Mouse (Mus musculus) heart, adult 11 months (tissue): ENCODE results near the gene Rab44.
A peak's percentile ranks its signal among the peaks of the same experiment; 100 is the strongest.

Source experiments
- DNase-seq: peaks from one replicate; pipeline ENCODE4 v3.0.0; 2022

Rab44 gene

DNA sequence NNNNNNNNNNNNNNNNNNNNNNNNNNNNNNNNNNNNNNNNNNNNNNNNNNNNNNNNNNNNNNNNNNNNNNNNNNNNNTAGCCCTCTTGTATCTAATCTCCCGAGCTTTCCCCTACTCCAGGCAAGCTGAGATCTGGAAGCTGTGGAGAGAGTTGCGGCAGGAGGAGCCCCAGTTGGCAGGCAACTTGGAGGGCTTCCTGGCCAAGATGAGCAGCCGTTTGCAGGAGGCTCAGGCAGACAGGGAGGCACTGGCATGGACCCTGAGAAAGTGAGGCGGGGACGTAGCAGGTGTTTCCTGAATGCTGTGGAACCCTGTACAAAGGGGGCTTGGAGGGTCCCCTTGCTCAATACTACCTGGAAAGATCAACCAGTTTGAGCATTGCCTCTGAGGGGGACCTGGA lies 21.1 kb downstream of the Rab44 start:
- DNase-seq: peak; percentile 87

DNA sequence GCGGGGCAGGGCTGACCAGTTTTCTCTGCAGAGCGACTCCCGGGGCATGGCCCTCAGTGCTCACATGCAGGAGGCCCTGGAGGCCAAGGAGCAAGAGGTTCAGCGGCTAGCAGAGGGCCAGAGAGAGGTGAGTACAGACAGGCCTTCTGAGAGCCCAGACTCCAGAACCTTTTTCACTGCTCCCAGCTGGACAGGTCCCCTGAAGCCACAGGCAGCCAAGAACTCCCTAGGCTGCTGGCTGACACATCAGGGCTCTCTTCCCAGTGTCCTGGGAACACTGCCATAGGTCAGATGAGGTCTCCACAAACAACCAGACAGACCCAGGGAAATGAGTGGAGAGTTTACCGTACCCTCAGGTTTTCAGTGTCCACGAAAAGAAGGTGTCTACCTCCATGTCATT lies 22.3 kb downstream of the Rab44 start:
- DNase-seq: peak; percentile 99

DNA sequence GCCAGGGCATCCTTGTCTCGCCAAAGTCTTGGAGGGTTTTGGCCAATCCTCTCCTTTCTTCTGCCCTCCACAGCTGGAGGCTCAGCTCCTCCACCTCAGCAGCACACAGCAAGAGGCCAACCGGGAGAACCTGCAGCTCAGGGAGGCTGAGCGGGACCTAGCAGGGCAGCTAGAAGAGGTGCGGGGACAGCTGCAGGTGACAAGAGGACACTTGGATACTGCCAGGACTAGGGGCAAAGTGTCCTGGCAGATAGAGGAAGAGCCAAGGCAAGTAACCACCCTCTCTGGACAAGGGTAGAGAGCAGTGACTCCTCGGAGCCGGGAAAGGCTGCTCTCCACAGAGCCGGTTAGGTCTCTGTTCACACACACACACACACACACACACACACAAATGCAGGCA lies 24.0 kb downstream of the Rab44 start:
- peak; percentile 85 for DNase-seq

DNA sequence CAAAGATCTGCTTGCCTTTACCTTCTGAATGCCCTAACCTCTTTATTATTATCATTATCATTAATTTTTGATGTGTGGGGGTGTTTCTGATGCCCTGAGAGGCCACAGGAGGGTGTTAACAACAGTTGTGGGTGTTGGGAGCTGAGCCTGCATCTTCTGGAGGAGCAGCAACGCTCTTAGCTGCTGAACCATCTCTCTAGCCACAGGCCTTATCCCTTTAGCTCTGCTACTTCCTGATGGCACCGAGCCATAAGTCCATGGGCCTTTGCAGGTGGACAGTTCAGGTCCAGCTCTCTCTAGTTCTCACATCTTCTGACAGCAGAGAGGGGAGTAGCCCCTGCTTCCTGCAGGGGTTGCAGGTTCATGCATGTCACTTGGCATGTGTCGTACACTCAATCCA lies 27.6 kb downstream of the Rab44 start:
- no peak for DNase-seq

DNA sequence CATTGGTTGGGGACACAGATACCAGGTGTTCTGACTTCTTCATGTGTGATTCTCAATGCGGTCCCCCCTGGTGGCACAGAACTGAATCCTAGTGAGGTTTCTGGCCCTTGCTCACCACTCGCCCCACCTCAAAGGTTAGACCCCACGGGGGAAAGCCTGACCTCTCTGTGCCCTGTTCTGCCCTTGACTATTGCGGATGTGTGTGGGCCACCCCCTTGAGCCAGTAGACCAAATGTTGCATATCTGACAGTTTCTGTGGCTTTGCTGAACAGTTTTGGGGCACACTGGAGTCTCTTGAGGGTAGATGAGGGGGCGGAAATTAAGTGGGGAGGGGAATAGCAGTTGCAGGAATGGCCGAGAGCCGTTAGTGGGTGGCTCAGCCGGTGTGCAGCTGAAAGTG lies 29.3 kb downstream of the Rab44 start:
- DNase-seq: no peak

DNA sequence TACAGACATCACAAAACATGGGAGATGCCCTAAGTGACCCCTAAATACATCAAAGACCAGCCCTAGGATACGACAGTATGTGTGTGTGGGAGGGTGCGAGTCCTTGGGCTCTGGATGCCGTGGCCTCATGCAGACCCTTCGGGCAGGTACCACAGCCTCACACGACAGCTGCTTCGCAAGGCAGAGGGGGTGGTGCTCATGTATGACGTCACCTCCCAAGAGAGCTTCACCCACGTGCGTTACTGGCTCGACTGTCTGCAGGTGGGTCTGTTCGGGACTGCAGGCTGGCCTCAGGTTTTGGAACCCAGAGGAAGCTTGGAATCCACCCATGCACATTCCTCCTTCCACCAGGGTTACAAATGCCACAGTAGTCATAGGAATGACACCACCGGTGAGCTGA lies 31.2 kb downstream of the Rab44 start:
- DNase-seq: no peak

DNA sequence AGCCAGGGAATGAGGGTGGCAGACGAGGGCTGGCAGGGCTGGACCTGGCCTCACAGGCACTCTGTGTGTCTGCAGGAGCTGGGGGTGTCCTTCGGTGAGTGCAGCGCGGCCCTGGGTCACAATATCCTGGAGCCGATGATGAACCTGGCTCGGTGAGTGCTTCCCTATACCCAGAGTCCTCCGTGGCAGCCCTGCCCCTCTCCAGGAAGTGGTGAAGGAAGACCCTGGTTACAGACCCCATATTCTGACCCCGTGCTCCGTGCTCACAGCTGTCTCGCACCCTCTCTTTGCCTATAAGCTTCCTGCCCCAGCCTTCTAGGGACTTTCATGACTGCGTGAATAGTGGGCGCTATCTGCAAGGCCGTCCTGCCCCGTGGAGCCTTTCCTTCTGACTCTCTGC lies 33.3 kb downstream of the Rab44 start:
- DNase-seq: no peak

DNA sequence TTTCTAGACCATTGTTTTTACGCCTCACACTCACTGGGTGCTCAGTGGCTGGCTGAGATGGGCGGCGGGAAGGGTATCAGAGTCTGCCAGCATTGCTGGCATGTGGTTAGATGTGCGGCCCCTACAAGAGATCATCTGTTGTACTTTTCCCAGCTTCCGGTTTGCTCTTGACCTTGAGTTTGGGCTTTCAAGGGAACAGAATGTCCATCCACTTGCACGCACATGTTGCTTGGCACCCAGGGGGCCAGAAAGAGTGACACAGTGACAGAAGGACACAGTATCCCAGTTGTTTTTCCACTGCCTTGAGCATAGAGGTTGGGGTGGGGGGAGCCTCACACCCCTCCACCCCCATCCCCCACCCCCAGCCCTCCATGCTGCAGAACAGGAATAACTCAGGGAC lies 33.8 kb downstream of the Rab44 start:
- no peak for DNase-seq

DNA sequence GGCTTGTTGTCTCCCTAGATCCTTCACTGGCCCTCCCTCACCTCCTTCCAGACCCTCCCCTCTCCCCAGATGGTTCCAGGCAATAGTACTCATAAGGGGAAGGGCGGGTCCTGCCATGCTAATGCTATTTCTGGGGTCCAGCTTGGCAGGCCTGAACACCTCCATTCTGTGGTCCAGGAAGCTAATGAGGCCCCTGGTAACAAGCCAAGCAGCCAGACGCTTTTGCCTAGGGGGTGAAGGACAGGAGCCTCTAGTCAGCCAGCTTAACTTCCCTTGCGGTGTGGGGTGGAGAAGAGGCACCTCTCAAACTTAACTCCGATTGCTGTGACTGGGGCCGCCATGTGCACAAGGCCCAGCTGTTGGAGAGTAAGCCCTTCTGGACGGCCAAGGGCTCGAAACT lies 35.8 kb downstream of the Rab44 start:
- no peak for DNase-seq

DNA sequence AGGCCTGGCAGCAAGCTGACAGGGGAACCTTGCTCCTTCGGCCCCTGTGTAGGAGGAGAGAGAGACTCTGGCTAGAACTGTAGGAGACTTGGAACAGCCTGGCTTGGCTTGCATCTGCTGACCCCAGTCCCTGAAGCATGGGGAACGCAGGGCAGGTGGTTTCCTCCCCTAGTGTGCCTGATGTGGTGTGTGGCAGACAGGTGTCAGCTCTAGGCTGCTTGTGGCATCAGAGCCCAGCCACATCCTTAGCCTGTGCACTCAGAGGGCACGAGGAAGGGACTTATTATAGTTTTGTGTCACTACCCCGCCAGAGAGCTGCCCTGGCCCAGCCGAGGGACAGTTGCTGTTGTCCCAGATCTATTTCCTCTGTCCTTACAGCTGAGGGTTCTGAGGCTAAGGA lies 38.6 kb downstream of the Rab44 start:
- DNase-seq: no peak

DNA sequence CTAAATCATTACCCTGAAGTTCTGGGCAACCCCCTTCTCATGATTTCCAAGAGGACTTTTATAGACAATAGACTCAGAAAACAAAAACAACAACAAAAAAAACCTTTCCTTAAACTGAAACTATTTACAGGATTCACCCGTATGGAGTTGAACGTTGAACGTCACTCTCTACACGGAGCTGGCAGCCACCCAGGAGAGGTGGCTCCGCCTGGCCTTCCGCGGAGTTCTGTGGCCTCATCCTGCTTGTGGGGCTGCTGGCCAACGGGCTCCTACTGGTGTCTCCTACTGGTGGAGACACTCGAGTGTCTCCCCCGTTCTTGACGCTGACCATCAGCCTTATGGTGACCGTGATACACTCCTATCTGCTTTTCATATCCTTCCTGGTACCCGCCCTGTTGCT lies 40.3 kb downstream of the Rab44 start:
- no peak for DNase-seq

DNA sequence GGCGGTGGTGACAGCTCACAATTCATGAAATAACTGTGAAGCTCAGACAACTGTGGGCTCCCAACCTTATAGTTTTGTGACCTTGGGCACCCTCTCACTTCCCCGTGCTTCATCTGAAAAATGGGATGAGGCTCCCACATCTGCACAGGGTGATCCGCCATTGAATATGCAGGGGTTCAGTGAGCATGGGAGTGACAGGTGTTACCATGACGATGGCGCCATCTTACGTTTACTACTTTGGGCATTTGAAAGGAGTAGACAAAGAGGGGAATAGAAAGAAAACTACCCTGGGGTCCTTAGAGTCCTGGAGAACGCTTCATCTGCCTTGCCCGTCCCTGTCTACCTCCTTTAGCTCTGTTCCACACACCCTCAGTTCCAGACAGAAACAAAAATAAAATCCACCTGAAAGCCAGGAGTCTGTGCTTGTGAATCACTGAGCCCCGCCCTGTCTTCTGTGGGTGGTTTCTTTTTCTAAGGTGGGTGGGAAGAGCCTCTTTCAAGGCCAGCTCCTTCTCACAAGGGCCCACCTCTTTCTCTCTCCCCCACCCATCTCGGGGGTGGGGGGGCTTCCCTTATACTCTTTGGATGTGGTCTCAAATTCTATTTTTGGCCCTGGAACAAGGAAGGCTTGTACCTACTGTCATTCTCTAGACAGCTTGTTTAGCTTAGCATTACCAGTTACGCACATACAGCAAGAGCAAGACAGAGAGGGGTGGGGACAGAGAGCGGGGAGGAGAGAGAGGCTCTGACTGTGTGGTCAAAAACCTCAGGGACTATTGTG lies 41.6 kb downstream of the Rab44 start:
- DNase-seq: no peak

DNA sequence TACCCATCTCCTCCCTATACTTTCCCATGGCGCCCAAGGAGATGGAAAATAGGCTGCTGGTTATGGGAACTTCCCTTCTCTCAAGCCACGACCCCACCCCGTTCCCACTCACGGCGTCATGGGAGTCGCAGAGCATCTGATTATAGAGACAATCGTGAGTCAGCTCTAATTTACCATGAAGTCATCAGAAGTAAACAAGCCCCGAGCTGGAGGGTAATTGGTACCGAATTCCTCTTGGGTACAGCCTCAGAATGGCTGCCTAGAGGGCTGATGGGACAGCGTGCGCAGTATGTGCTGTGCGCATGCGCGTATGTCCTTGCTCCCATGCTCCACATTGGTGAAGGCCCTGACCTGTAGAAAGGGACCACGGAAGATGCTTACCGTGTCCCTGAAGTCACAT lies 42.5 kb downstream of the Rab44 start:
- no peak for DNase-seq

DNA sequence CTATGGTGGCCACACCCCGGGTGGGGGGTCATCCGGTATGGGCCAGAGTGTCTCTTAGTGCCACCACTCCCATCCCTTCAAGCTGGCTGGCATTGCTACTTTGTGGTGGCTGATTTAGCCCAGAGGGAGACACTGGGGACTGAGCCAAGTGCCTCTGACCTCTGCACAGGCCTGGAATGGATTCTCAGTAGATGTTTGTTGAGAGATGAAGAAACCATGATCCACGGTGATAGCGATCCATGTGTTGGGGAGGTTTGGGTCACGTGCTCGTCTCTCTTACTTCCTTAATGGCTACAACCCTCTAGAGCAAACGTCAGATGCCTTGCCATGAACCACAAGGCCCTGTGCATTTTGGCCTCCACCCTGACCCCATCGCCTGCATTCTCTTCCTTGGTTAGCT lies 42.9 kb downstream of the Rab44 start:
- no peak for DNase-seq

DNA sequence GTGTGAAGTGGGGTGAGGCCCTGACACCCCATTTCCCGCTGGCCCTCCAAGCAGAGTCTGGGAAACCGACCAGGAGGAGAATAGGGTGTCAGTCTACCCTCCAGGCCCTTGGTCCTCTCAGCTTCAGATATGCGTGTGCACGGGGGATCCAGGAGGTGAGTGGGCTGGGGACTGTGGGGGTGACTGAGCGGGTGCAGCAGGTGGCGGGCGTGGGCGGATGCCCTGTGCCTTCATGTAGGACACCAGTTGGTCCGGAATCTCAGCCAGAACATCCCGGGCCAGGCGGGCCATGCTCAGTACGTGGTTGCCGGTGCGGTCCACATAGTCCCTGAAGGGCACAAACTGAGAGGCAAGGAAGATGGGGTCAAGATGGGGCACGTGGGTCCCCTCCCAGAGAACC lies 45.0 kb downstream of the Rab44 start:
- peak; percentile 89 for DNase-seq

DNA sequence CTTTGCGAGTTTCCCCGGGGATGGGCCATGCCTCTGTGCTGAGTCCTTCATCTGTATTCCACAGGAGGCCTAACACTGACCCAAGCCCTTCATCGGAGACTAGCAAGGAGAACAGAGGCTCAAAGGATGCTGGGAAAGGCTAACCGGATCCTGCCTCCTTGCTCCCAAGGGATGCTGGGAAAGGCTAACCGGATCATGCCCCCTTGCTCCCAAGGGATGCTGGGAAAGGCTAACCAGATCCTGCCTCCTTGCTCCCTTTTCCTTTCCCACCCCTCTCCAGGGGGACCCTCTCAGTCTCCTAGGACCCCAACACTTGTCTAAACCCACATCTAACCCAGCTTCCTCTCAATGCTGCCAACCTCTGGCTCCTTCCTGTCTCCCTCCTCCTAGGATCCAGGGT lies 45.4 kb downstream of the Rab44 start:
- no peak for DNase-seq

DNA sequence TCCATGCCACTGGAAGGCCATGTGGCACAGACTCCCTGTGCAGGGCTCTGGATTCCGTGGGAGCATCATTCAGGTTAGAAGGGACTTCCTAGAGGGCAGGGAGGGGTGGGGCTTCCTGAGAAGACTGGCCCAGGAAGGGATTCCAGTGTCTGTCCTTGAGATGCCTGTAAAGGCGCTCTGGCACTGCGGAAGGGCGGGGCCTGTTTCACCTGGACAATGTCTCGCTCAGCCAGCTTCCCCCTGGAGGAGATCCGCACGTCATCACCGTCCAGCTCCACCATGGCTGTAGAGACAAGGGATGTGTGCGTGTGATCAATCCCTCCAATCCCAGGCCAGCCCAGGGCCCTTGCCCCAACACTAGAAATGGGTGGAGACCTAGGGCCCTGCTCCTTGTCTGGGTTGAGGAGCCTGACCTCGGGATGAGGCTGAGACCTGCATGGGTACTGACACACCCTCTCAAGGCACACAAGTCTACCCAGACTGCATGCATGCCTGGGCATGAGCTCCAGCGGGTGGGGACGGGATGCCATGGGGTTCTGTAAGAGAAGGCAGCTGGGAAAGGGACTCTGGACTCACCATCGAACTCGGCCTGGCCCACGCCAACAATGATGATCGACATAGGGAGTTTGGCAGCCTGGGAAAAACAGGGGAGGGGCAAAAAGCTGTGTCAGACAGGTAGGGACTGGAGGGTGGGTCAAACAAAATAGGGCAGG lies 46.0 kb downstream of the Rab44 start:
- no peak for DNase-seq

DNA sequence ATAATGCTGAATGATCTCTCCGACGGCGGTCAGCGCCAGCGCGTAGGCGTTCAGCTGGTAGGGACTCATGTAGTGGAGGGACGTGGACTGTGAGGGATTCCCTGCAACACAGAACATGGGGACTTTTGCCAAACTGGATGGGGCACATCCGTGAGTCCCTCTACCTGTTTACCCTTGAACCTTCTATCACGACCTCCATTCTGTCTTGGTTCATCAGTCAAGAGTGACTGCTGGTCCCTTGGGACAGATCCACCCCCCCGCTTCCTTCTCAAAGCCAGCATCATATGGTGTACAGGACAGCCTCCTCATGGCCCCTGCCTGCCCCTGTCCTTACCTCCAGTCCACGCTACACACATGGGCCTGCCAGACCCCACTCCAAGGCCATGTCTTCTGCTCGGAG lies 48.4 kb downstream of the Rab44 start:
- DNase-seq: no peak

DNA sequence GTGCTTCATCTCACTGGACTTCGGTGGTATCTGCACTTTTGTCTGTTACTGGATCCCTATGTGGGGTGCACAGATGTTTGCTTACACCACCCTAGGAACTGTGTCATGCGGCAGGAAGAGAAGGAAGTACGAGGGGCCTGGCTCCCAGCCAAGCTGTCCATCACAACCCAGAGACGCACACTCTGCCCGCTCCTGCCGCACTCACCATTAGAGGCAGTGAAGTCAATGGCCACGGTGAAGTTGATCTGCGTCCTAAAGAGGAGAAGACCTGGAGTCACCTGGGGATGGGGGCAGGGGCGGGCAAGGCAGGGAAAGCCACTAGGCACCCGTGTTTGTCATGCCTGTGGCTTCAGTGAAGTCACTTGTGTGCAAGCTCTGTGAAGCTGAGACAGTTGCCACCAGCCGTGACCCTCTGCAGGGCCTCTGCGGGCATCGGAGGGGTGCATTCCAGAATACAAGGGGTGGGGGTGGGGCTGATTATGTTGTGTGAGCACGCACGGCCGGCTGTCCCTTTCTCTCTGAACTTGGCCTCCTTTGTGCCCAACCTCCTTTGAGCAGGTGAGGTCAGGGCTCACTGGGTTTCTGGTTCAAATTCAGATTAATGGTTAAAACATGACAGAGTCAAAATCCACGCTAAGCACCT lies 50.6 kb downstream of the Rab44 start:
- DNase-seq: peak; percentile 94

DNA sequence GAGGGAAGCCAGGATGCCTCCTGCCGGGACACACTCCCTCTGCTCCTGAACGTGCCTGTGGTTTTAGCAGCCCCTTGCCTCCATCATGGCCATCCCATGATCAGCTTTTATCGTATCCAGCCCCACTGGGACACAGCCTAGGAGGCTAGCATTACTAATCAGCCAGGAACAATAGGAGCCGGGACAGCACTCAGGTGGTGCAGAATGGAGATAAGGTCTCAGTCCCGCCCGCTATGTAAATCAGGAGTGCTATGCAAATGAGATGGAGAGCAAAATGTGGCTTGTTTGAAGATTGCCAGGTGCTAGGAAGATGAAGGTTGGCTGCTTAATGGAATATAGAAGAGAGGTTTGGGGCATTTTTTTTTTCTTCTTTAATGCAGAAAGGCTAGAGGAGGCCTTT lies 51.5 kb downstream of the Rab44 start:
- no peak for DNase-seq

DNA sequence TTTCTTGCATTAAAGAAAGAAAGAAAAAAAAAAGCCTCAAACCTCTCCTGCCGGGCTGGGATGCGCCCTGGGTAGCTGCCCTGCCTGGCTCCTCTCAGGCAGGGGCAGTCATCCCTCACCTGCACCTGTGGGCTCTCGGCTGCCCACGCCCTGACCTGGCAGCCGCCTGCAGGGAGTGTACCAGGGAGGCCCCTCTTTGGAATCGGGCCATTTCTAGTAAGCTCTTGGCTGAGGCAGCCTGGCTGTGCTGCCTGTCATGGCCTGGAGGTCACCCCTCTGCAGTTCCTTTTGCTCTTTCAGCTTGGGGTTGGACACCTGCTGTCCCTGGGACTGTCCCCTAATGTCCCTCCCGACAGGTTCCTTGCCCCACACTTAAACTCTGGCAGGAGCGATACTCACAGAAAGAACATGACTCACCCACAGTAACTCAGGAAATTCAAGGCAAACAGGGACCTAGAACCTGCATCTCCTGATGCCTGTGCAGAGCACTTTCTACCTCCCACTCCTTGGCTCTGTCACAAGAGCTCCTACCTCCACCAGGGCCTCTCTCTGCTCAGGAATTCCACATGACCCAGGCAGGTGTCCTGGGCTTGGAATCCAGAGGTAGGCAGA lies 52.1 kb downstream of the Rab44 start:
- DNase-seq: no peak

DNA sequence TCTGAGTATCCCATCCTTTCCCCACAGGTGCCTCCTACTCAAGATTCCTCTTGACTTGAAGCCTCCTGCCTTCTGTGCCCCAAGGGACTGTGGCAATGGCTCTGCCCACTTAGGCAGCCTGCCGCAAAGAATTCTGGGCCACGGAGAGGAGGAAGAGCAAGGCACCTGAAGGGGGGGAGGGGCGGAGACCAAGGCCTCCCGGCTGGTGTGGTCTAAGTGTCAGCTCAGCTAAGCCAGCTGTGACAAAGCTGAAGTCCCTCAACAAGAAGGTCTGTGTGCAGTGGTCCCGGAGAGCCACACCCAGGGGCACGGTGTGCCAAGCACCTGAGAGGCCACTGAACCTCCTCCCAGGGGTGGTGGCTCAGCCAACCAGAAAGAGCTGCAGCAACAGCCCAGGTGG lies 53.4 kb downstream of the Rab44 start:
- no peak for DNase-seq

DNA sequence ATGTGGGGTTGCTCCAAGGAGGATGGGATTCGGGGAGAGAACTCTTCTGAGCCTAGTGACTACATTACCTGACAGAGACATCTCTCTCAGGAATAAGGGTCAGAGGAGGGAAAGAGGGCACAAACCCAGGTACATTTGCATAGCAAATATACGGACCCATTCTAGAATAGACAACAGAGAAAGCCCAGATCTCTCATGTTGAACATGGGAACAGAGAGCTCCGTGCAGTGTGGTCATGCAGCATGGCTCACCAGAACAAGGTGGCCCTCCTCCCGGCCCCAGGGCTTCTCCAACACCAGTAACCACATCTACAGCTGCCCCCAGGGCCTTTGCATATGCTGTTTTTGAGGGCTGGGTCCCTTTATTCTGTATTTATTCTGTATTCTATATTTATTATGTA lies 54.5 kb downstream of the Rab44 start:
- DNase-seq: no peak
